Comparison of ENCODE assay signal across 9 mouse cellular contexts in the genomic region with DNA sequence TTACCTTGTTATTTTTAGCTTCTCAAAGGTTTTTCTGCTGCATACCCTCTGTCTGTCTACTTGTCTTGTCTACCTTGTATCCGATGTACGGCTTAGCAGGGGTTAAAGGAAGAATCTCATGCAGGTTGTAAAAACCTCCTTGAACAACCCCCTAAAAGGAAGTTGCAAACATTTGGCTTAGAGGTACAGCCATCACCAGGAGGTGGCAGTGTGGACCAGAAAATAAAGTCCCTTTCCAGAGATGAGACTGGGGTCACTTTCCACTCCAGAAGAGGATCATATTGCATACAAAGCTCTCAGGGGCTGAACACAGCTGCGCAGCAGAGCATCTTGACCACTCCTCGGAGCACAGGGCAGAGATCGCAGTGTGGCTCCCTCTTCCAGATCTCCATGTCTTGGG.
A peak's percentile ranks its signal among the peaks of the same experiment; 100 is the strongest.
DNase-seq lines count a peak whose midpoint lies in the region; ATAC-seq lines count a peak whose summit lies in the region.
"Had no signal": no experiment of that assay in that cellular context is flagged by ENCODE, and none has a peak within 500 bp of the region (broad histone marks: within the 10 kb centered on the region; RNA-seq: fewer than 3 reads in every experiment).

No protein-coding gene starts in this region.

- H3K27me3 ChIP-seq in forebrain, embryonic 12.5 days = peaks cover 57% of the 10 kb centered on the region
- H3K27me3 ChIP-seq in kidney, embryonic 14.5 days (ENCODE audit: control insufficient read depth, insufficient read depth, low read length) = no peaks in the 10 kb centered on the region; the same call in 1 of the 2 replicates
- peaks cover 20% of the 10 kb centered on the region for H3K27me3 ChIP-seq in neural tube, embryonic 15.5 days (replicated peaks)

- H3K9ac ChIP-seq in forebrain, embryonic 12.5 days = no peak overlapping the region
- no peak overlapping the region for H3K9ac ChIP-seq in kidney, embryonic 14.5 days (ENCODE audit: low read depth, low read length)
- no peak overlapping the region for H3K9ac ChIP-seq in neural tube, embryonic 15.5 days (replicated peaks)

- H3K9me3 ChIP-seq in forebrain, embryonic 12.5 days = no peaks in the 10 kb centered on the region
- no peaks in the 10 kb centered on the region for H3K9me3 ChIP-seq in kidney, embryonic 14.5 days (ENCODE audit: control insufficient read depth, low read length)
- H3K9me3 ChIP-seq in neural tube, embryonic 15.5 days (replicated peaks) = no peaks in the 10 kb centered on the region

- H3K4me2 ChIP-seq in forebrain, embryonic 12.5 days = no peak overlapping the region
- no peak overlapping the region for H3K4me2 ChIP-seq in kidney, embryonic 14.5 days (replicated peaks; ENCODE audit: low read depth, low read length)
- no peak overlapping the region for H3K4me2 ChIP-seq in neural tube, embryonic 15.5 days

- H3K27ac ChIP-seq in forebrain, embryonic 12.5 days = no peak overlapping the region
- no peak overlapping the region for H3K27ac ChIP-seq in kidney, embryonic 14.5 days (ENCODE audit: low read depth, low read length)
- no peak overlapping the region for H3K27ac ChIP-seq in neural tube, embryonic 15.5 days (replicated peaks)
- H3K27ac ChIP-seq: macrophage had no signal

- 15% methylated on average over 5 of the region's 5 CpGs for WGBS in forebrain, embryonic 12.5 days
- WGBS in kidney, embryonic 14.5 days = 6% methylated on average over 5 of the region's 5 CpGs
- WGBS in neural tube, embryonic 15.5 days = 10% methylated on average over 5 of the region's 5 CpGs

- no peak overlapping the region for H3K4me3 ChIP-seq in forebrain, embryonic 12.5 days (replicated peaks)
- H3K4me3 ChIP-seq in kidney, embryonic 14.5 days (ENCODE audit: low read length) = no peak overlapping the region
- no peak overlapping the region for H3K4me3 ChIP-seq in neural tube, embryonic 15.5 days (replicated peaks)

- ATAC-seq in forebrain, embryonic 12.5 days (ENCODE audit: low FRiP score) = peak; percentile 57; the same call in 1 of the 2 replicates
- peak; percentile 92 for ATAC-seq in kidney, embryonic 14.5 days (ENCODE audit: low FRiP score, low TSS enrichment)
- ATAC-seq in neural tube, embryonic 15.5 days (ENCODE audit: low FRiP score) = peak; percentile 53

- DNase-seq in layer of hippocampus, adult 18-20 months (ENCODE audit: low spot score in 2 of 2) = peak; percentile 22 to 58
- no peak for DNase-seq in layer of hippocampus, adult 9-11 months
- DNase-seq in adrenal gland, postnatal 25 days = peak; percentile 28
- DNase-seq in lung, adult 18-20 months = peak; percentile 19 to 34
- no peak for DNase-seq in urinary bladder, postnatal 36 days (ENCODE audit: low spot score in 2 of 2)

- H3K4me1 ChIP-seq in forebrain, embryonic 12.5 days = peaks cover 6% of the 10 kb centered on the region
- H3K4me1 ChIP-seq in kidney, embryonic 14.5 days (ENCODE audit: control insufficient read depth, insufficient read depth, low read length) = no peaks in the 10 kb centered on the region
- no peaks in the 10 kb centered on the region for H3K4me1 ChIP-seq in neural tube, embryonic 15.5 days

- H3K36me3 ChIP-seq in forebrain, embryonic 12.5 days (replicated peaks) = no peaks in the 10 kb centered on the region
- no peaks in the 10 kb centered on the region for H3K36me3 ChIP-seq in kidney, embryonic 14.5 days (ENCODE audit: control insufficient read depth, insufficient read depth, low read length)
- H3K36me3 ChIP-seq in neural tube, embryonic 15.5 days = no peaks in the 10 kb centered on the region

Comparison
In these comparisons a context has a peak if more than half of its experiments do, and no peak if none do; other contexts are left out.
1. DNase-seq: peak in layer of hippocampus, adult 18-20 months (2 of 2), adrenal gland, postnatal 25 days (single experiment) and lung, adult 18-20 months (2 of 2); none in layer of hippocampus, adult 9-11 months (single experiment) and urinary bladder, postnatal 36 days (0 of 2).
2. Peak in every context shown above with its lines, with median percentiles within 50 percentile points of each other: ATAC-seq.